Mouse (Mus musculus): ENCODE results near the gene Csnk1e.

GRCm38 (mm10) chr15:79400975-79401365, 54.4 kb downstream of the Csnk1e start:
- TF ChIP-seq POLR2A (IDR thresholded peaks at IDR 0.05; ENCODE audit: low read depth, low read length): no peak
- no peak for TF ChIP-seq CTCF (IDR thresholded peaks at IDR 0.05; ENCODE audit: borderline replicate concordance, insufficient read depth, low read length)

Data from embryonic fibroblast, embryonic 13.5 days (primary cell).